Mouse (Mus musculus) heart, adult 2 months (tissue): ENCODE data around the gene Akr7a5. TPM values are rescaled to one million over a fixed set of nuclear protein-coding genes. Genes with fewer than 3 reads are reported as not detected.

ENCODE experiments used
- DNase-seq, 2 experiments: peaks; one replicate each; pipeline ENCODE4 v3.0.0; 2021
- H3K27ac ChIP-seq: fragments of 200-600 bp; 2 replicates; pipeline ENCODE4 v1.8.1; 2022
- H3K27me3 ChIP-seq: fragments of 200-500 bp; 2 replicates; pipeline ENCODE4 v1.6.1; 2012; ENCODE audit warnings: mild to moderate bottlenecking, low read length, inconsistent platforms, mixed read lengths; ENCODE audit not compliant: control insufficient read depth, insufficient read depth
- H3K36me3 ChIP-seq: fragments of 200-500 bp; 2 replicates; pipeline ENCODE4 v1.6.1; 2012; ENCODE audit warnings: low read length, inconsistent platforms; ENCODE audit not compliant: control insufficient read depth, insufficient read depth
- H3K4me1 ChIP-seq: fragments of 200-500 bp; 2 replicates; pipeline ENCODE4 v1.6.1; 2011; ENCODE audit warnings: low read length; ENCODE audit not compliant: control insufficient read depth, insufficient read depth
- H3K4me3 ChIP-seq: fragments of 200-600 bp; 2 replicates; pipeline ENCODE4 v1.8.1; 2022
- H3K79me2 ChIP-seq: fragments of 200-500 bp; replicated peaks from 2 replicates; pipeline ENCODE4 v1.6.1; 2012; ENCODE audit warnings: mild to moderate bottlenecking, inconsistent platforms, low read length, moderate library complexity, mixed read lengths; ENCODE audit not compliant: control insufficient read depth, insufficient read depth
- H3K9ac ChIP-seq: fragments of 200-500 bp; 2 replicates; pipeline ENCODE4 v1.6.1; 2012; ENCODE audit warnings: low read depth, mild to moderate bottlenecking, control low read depth, inconsistent platforms, low read length, mixed read lengths
- CTCF ChIP-seq: fragments of 200-600 bp; IDR thresholded peaks from 2 replicates; pipeline ENCODE4 v1.8.1; 2022; ENCODE audit warnings: antibody characterized with exemption, mild to moderate bottlenecking, moderate library complexity
- EP300 ChIP-seq: fragments of 200-500 bp; IDR thresholded peaks from 2 replicates; pipeline ENCODE4 v1.6.1; 2011; ENCODE audit warnings: low read depth, low read length, control low read depth; ENCODE audit not compliant: insufficient read depth
- POLR2A ChIP-seq: fragments of 200-500 bp; IDR thresholded peaks from 2 replicates; pipeline ENCODE4 v1.6.1; 2011; ENCODE audit warnings: mild to moderate bottlenecking, low read depth, low read length, control low read depth; ENCODE audit not compliant: insufficient read depth
- WGBS: fragments of 180-500 bp; shearing (Covaris S2); methylation state at CpG from one replicate; pipeline ENCODE4 v1.1.7; 2018; 5-methylcytosine and 5-hydroxymethylcytosine counted together
- intact Hi-C: fragments of 180-260 bp; cut with DNase I; formaldehyde crosslinking; loops from one replicate; pipeline ENCODE4 v1.15.1; 2025
- microRNA-seq, 2 experiments: library from miRNA; unstranded; fragments of <30 nt; microRNA quantifications; one replicate each; pipeline ENCODE4 v1.2.0; 2021
- polyA plus RNA-seq: library from polyadenylated mRNA; depleted of rRNA; stranded (reverse); fragments of >200 nt; gene quantifications from 2 replicates; pipeline ENCODE4 v1.2.3, GENCODE M21; 2012; rRNA removed
- total RNA-seq, 2 experiments: library from RNA; stranded (reverse); gene quantifications; 2 replicates each; pipeline ENCODE4 v1.2.3; 2021

The Akr7a5 gene
- total and polyA plus RNA-seq, 3 experiments, result 40.2 to 51.3 (median 48.4) TPM

- H3K36me3 ChIP-seq, result no peaks in the 10 kb centered on the region
- no peak overlapping the region for H3K4me3 ChIP-seq
- no peak for TF ChIP-seq EP300
- no peak for TF ChIP-seq CTCF
- no peak for TF ChIP-seq POLR2A
- 90% methylated on average over 3 of the region's 3 CpGs for WGBS
- intact Hi-C loops, result no loop called here
- H3K27ac ChIP-seq, result no peak overlapping the region
- DNase-seq, result no peak
- no peak overlapping the region for H3K9ac ChIP-seq
- H3K4me1 ChIP-seq, result no peaks in the 10 kb centered on the region
- H3K79me2 ChIP-seq, result no peaks in the 10 kb centered on the region
- H3K27me3 ChIP-seq, result no peaks in the 10 kb centered on the region
These were observed 56.8 kb downstream of the Akr7a5 start for GRCm38 (mm10) chr4:139367336-139367735.

Small RNA genes lying within 50 kb of the gene (microRNA-seq; reads per million reads assigned to microRNA genes)
- gene Gm24245, result 0 reads per million in 2 experiments
- gene Gm25732, result 0.77 to 1.7 reads per million in 2 experiments

Other genes with a start within 250 kb of the Akr7a5 start
- not detected for gene Htr6, start 235.2 kb upstream of the Akr7a5 start, total RNA-seq
- gene Htr6, start 235.2 kb upstream of the Akr7a5 start, polyA plus RNA-seq, result not detected in 2 replicates
- gene Nbl1, start 217.8 kb upstream of the Akr7a5 start, total RNA-seq, result 10 to 100 TPM; 21.9 to 24.0 TPM
- 29.1 and 32.9 TPM in 2 replicates for gene Nbl1, start 217.8 kb upstream of the Akr7a5 start, polyA plus RNA-seq
- 100 to 1,000 TPM; 586 to 660 TPM for gene Minos1, start 179.6 kb upstream of the Akr7a5 start, total RNA-seq
- gene Minos1, start 179.6 kb upstream of the Akr7a5 start, polyA plus RNA-seq, result 203 and 282 TPM in 2 replicates
- gene Capzb, start 117.8 kb upstream of the Akr7a5 start, total RNA-seq, result 100 to 1,000 TPM; 342 to 392 TPM
- 160 and 191 TPM in 2 replicates for gene Capzb, start 117.8 kb upstream of the Akr7a5 start, polyA plus RNA-seq
- gene Pqlc2, start within 50 bp of the Akr7a5 start, total RNA-seq, result 1 to 10 TPM; 5.1 to 5.9 TPM
- 22.7 and 22.8 TPM in 2 replicates for gene Pqlc2, start within 50 bp of the Akr7a5 start, polyA plus RNA-seq
- 10 to 100 TPM; 27.1 to 31.3 TPM for gene Mrto4, start 41.8 kb downstream of the Akr7a5 start, total RNA-seq
- 16.5 TPM in 2 replicates for gene Mrto4, start 41.8 kb downstream of the Akr7a5 start, polyA plus RNA-seq
- gene Emc1, start 41.8 kb downstream of the Akr7a5 start, total RNA-seq, result 10 to 100 TPM; 45.5 to 47.4 TPM
- gene Emc1, start 41.8 kb downstream of the Akr7a5 start, polyA plus RNA-seq, result 47.5 and 57.6 TPM in 2 replicates
- 100 to 1,000 TPM in 1 of 2 experiments, 10 to 100 TPM in 1; 90.0 to 109 TPM for gene Ubr4, start 41.9 kb downstream of the Akr7a5 start, total RNA-seq
- 107 and 123 TPM in 2 replicates for gene Ubr4, start 41.9 kb downstream of the Akr7a5 start, polyA plus RNA-seq
- gene Iffo2, start 219.8 kb downstream of the Akr7a5 start, total RNA-seq, result 1 to 10 TPM; 4.9 to 5.0 TPM
- 3.1 and 4.5 TPM in 2 replicates for gene Iffo2, start 219.8 kb downstream of the Akr7a5 start, polyA plus RNA-seq